Mouse (Mus musculus) gastrocnemius, postnatal 4 days (tissue): Measurements from ENCODE around the gene Gbf1. TPM values are rescaled to one million over a fixed set of nuclear protein-coding genes. Genes with fewer than 3 reads are reported as not detected.

Source experiments
- DNase-seq, 2 experiments: peaks; one replicate each; pipeline ENCODE4 v3.0.0; 2021 to 2022; ENCODE audit warnings: low spot score in 2 of 2, mixed read lengths in 2 of 2
- total RNA-seq, 2 experiments: library from RNA; stranded (reverse); gene quantifications; 2 replicates each; pipeline ENCODE4 v1.2.3; 2021

The Gbf1 gene
- total RNA-seq, 2 experiments from 2014 or later = 76.4 to 86.9 TPM

- no peak for DNase-seq
Measured at GRCm38 (mm10) chr19:46290535-46291105, 138.3 kb downstream of the Gbf1 start.

GRCm38 (mm10) chr19:46296938-46297337, 144.6 kb downstream of the Gbf1 start:
- DNase-seq = no peak

GRCm38 (mm10) chr19:46300294-46301045, 148.2 kb downstream of the Gbf1 start:
- DNase-seq = no peak

- DNase-seq = peak in 1 of 2 experiments; percentile 4
Measured at GRCm38 (mm10) chr19:46302551-46302950, 150.2 kb downstream of the Gbf1 start.

- peak; percentile 10 to 12 for DNase-seq
Measured at GRCm38 (mm10) chr19:46303251-46304215, 151.2 kb downstream of the Gbf1 start.

GRCm38 (mm10) chr19:46304216-46304841, 152.0 kb downstream of the Gbf1 start, which contains the start of gene Nfkb2:
Gene Nfkb2, plus strand, starts transcription at chr19:46304320.
- peak; percentile 87 to 94 for DNase-seq

- DNase-seq = peak in 1 of 2 experiments; percentile 45
Measured at GRCm38 (mm10) chr19:46304908-46305333, 152.6 kb downstream of the Gbf1 start.

- DNase-seq = peak; percentile 83 to 87
Measured at GRCm38 (mm10) chr19:46305432-46306267, 153.3 kb downstream of the Gbf1 start.

- DNase-seq = peak in 1 of 2 experiments; percentile 8
Measured at GRCm38 (mm10) chr19:46306268-46306610, 153.9 kb downstream of the Gbf1 start.

- DNase-seq = peak in 1 of 2 experiments; percentile 14
Measured at GRCm38 (mm10) chr19:46306751-46307289, 154.5 kb downstream of the Gbf1 start.

- DNase-seq = peak in 1 of 2 experiments; percentile 15
Measured at GRCm38 (mm10) chr19:46307781-46308180, 155.5 kb downstream of the Gbf1 start.

- DNase-seq = peak in 1 of 2 experiments; percentile 17
Measured at GRCm38 (mm10) chr19:46308303-46308702, 156.0 kb downstream of the Gbf1 start.

- DNase-seq = peak; percentile 75 to 90
Measured at GRCm38 (mm10) chr19:46308706-46309435, 156.6 kb downstream of the Gbf1 start.

- peak in 1 of 2 experiments; percentile 8 for DNase-seq
Measured at GRCm38 (mm10) chr19:46309651-46310305, 157.5 kb downstream of the Gbf1 start.

GRCm38 (mm10) chr19:46310312-46310865, 158.1 kb downstream of the Gbf1 start:
- DNase-seq = peak in 1 of 2 experiments; percentile 14

- no peak for DNase-seq
Measured at GRCm38 (mm10) chr19:46311341-46311740, 159.0 kb downstream of the Gbf1 start.

GRCm38 (mm10) chr19:46312566-46312965, 160.3 kb downstream of the Gbf1 start:
- DNase-seq = peak in 1 of 2 experiments; percentile 8

GRCm38 (mm10) chr19:46313116-46313515, 160.8 kb downstream of the Gbf1 start:
- peak in 1 of 2 experiments; percentile 6 for DNase-seq
